Mouse (Mus musculus): ENCODE measurements around the gene Ndufa6. TPM values are rescaled to one million over a fixed set of nuclear protein-coding genes. Genes with fewer than 3 reads are reported as not detected.

The Ndufa6 gene
- polyA plus RNA-seq, 1 experiment: 208 TPM

- 69% methylated on average over 8 of the region's 8 CpGs for whole genome bisulfite sequencing
- Histone ChIP-seq H3K4me1 (ENCODE audit: control insufficient read depth, insufficient read depth, low read length) (peaks cover 9% of the 10 kb centered on the region; the same call in 1 of the 2 replicates), H3K27ac (ENCODE audit: control insufficient read depth, insufficient read depth, low read depth, low read length, poor library complexity) (no peak overlapping the region), H3K4me3 (replicated peaks; ENCODE audit: control insufficient read depth, low read depth, low read length) (no peak overlapping the region)
- TF ChIP-seq CTCF (IDR thresholded peaks at IDR 0.05; ENCODE audit: control insufficient read depth, insufficient read depth, low read length) (no peak), POLR2A (IDR thresholded peaks at IDR 0.05; ENCODE audit: borderline replicate concordance, control insufficient read depth, low read depth, low read length) (no peak)
These were observed 5.7 kb downstream of the Ndufa6 start for GRCm38 (mm10) chr15:82348258-82348998.

- H3K4me1 ChIP-seq (ENCODE audit: control insufficient read depth, insufficient read depth, low read length): peaks cover 10% of the 10 kb centered on the region; the same call in 1 of the 2 replicates
- H3K4me3 ChIP-seq (replicated peaks; ENCODE audit: control insufficient read depth, low read depth, low read length): no peak overlapping the region
- no peak overlapping the region for H3K27ac ChIP-seq (ENCODE audit: control insufficient read depth, insufficient read depth, low read depth, low read length, poor library complexity)
- 91% methylated on average over 12 of the region's 12 CpGs for WGBS
- TF ChIP-seq POLR2A (IDR thresholded peaks at IDR 0.05; ENCODE audit: borderline replicate concordance, control insufficient read depth, low read depth, low read length) (no peak), CTCF (IDR thresholded peaks at IDR 0.05; ENCODE audit: control insufficient read depth, insufficient read depth, low read length) (no peak)
These were observed 6.3 kb downstream of the Ndufa6 start for GRCm38 (mm10) chr15:82347852-82348251.

- Histone ChIP-seq H3K4me1 (ENCODE audit: control insufficient read depth, insufficient read depth, low read length) (peaks cover 10% of the 10 kb centered on the region; the same call in 1 of the 2 replicates), H3K4me3 (replicated peaks; ENCODE audit: control insufficient read depth, low read depth, low read length) (peak overlapping the region; percentile 83), H3K27ac (ENCODE audit: control insufficient read depth, insufficient read depth, low read depth, low read length, poor library complexity) (no peak overlapping the region)
- TF ChIP-seq POLR2A (IDR thresholded peaks at IDR 0.05; ENCODE audit: borderline replicate concordance, control insufficient read depth, low read depth, low read length): no peak
- TF ChIP-seq CTCF (IDR thresholded peaks at IDR 0.05; ENCODE audit: control insufficient read depth, insufficient read depth, low read length): no peak
- WGBS: 53% methylated on average over 4 of the region's 4 CpGs
These were observed 6.8 kb downstream of the Ndufa6 start for GRCm38 (mm10) chr15:82347303-82347676.

DNA sequence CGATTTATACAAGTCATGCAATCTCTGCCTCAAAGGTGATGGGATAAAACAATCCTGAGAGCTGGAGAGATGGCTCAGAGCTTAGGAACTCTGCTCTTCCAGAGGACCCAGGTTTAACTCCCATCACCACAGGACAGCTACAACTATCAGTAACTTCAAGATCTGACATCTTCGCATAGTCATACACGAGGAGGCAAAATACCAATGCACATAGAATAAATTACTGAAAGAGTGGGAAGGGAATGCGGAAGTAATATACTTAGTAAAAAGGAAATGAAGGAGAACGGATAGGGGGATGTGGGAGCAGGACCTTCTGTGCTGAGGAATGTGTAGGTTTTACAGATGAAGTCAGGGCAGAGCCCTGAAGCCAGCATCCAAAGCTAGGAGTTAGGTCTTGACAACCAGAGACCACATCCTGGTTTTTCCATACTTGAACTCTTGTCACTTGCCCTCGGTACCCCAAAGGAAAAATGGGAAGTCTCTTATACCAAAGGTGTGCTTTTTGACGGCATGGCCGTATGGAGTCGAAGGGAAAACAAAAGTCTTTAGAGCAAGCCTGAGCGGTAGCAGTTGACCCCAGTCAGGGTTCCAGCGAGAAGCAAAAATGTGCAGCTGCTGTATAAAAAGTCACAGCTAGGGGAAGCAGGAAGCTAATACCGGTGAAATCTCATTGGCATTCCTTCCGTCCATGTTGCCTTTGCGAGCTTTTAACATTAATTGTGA is 7.4 kb downstream of the Ndufa6 start:
- Histone ChIP-seq H3K4me1 (ENCODE audit: control insufficient read depth, insufficient read depth, low read length) (peaks cover 10% of the 10 kb centered on the region; the same call in 1 of the 2 replicates), H3K27ac (ENCODE audit: control insufficient read depth, insufficient read depth, low read depth, low read length, poor library complexity) (peak overlapping the region; percentile 94; the same call in 1 of the 2 replicates), H3K4me3 (replicated peaks; ENCODE audit: control insufficient read depth, low read depth, low read length) (peak overlapping the region; percentile 83)
- TF ChIP-seq POLR2A (IDR thresholded peaks at IDR 0.05; ENCODE audit: borderline replicate concordance, control insufficient read depth, low read depth, low read length) (no peak), CTCF (IDR thresholded peaks at IDR 0.05; ENCODE audit: control insufficient read depth, insufficient read depth, low read length) (no peak)
- WGBS: 5% methylated on average over 14 of the region's 14 CpGs

- Histone ChIP-seq H3K4me1 (ENCODE audit: control insufficient read depth, insufficient read depth, low read length) (peaks cover 10% of the 10 kb centered on the region; the same call in 1 of the 2 replicates), H3K4me3 (replicated peaks; ENCODE audit: control insufficient read depth, low read depth, low read length) (peak overlapping the region; percentile 83), H3K27ac (ENCODE audit: control insufficient read depth, insufficient read depth, low read depth, low read length, poor library complexity) (peak overlapping the region; percentile 94)
- TF ChIP-seq CTCF (IDR thresholded peaks at IDR 0.05; ENCODE audit: control insufficient read depth, insufficient read depth, low read length) (no peak; the same call in 1 of the 2 replicates), POLR2A (IDR thresholded peaks at IDR 0.05; ENCODE audit: borderline replicate concordance, control insufficient read depth, low read depth, low read length) (peak; percentile 75; the same call in 1 of the 2 replicates)
- under 1% methylated on average over 51 of the region's 51 CpGs for WGBS
These were observed 8.2 kb downstream of the Ndufa6 start for GRCm38 (mm10) chr15:82345820-82346470.

- TF ChIP-seq POLR2A (IDR thresholded peaks at IDR 0.05; ENCODE audit: borderline replicate concordance, control insufficient read depth, low read depth, low read length): no peak
- WGBS: 73% methylated on average over 6 of the region's 6 CpGs
- Histone ChIP-seq H3K4me3 (replicated peaks; ENCODE audit: control insufficient read depth, low read depth, low read length) (no peak overlapping the region), H3K4me1 (ENCODE audit: control insufficient read depth, insufficient read depth, low read length) (peaks cover 10% of the 10 kb centered on the region; the same call in 1 of the 2 replicates), H3K27ac (ENCODE audit: control insufficient read depth, insufficient read depth, low read depth, low read length, poor library complexity) (peak overlapping the region; percentile 26)
These were observed 9.2 kb downstream of the Ndufa6 start for GRCm38 (mm10) chr15:82344971-82345370.

- Histone ChIP-seq H3K4me3 (replicated peaks; ENCODE audit: control insufficient read depth, low read depth, low read length) (peak overlapping the region; percentile 23), H3K27ac (ENCODE audit: control insufficient read depth, insufficient read depth, low read depth, low read length, poor library complexity) (peak overlapping the region; percentile 42), H3K4me1 (ENCODE audit: control insufficient read depth, insufficient read depth, low read length) (peaks cover 11% of the 10 kb centered on the region; the same call in 1 of the 2 replicates)
- 82% methylated on average over 27 of the region's 27 CpGs for WGBS
- TF ChIP-seq CTCF (IDR thresholded peaks at IDR 0.05; ENCODE audit: control insufficient read depth, insufficient read depth, low read length): no peak
These were observed 10.5 kb downstream of the Ndufa6 start for GRCm38 (mm10) chr15:82343368-82344287.

All from bone marrow, adult 2 months (tissue).